Mouse (Mus musculus) liver, adult 2 months (tissue): ENCODE measurements around the gene Tcp11x2. TPM values are rescaled to one million over a fixed set of nuclear protein-coding genes. Genes with fewer than 3 reads are reported as not detected.

ENCODE experiments used
- DNase-seq: peaks from one replicate; pipeline ENCODE4 v3.0.0-alpha.2; 2011; ENCODE audit warnings: low read depth, low spot score; ENCODE audit errors: extremely low read depth
- H3K27ac ChIP-seq: fragments of 200-500 bp; replicated peaks from 2 replicates; pipeline ENCODE4 v1.5.1; 2012; ENCODE audit warnings: low read depth, mild to moderate bottlenecking, control low read depth, inconsistent platforms, low read length; ENCODE audit not compliant: insufficient read depth
- H3K27me3 ChIP-seq: fragments of 200-500 bp; 2 replicates; pipeline ENCODE4 v1.6.1; 2012; ENCODE audit warnings: mild to moderate bottlenecking, moderate library complexity, low read length, inconsistent platforms; ENCODE audit not compliant: control insufficient read depth, insufficient read depth
- H3K36me3 ChIP-seq: fragments of 200-500 bp; 2 replicates; pipeline ENCODE4 v1.6.1; 2012; ENCODE audit warnings: low read length, inconsistent platforms; ENCODE audit not compliant: control insufficient read depth, insufficient read depth
- H3K4me1 ChIP-seq: fragments of 200-500 bp; 2 replicates; pipeline ENCODE4 v1.6.1; 2011; ENCODE audit warnings: low read length; ENCODE audit not compliant: control insufficient read depth, insufficient read depth
- H3K4me3 ChIP-seq: fragments of 200-500 bp; 2 replicates; pipeline ENCODE4 v1.5.1; 2011; ENCODE audit warnings: low read depth, mild to moderate bottlenecking, control low read depth, low read length, moderate library complexity; ENCODE audit not compliant: insufficient read depth
- H3K79me2 ChIP-seq: fragments of 200-500 bp; 2 replicates; pipeline ENCODE4 v1.6.1; 2012; ENCODE audit warnings: inconsistent platforms, mild to moderate bottlenecking, low read length, moderate library complexity; ENCODE audit not compliant: control insufficient read depth, insufficient read depth
- H3K9ac ChIP-seq: fragments of 200-500 bp; 2 replicates; pipeline ENCODE4 v1.6.1; 2012; ENCODE audit warnings: low read depth, mild to moderate bottlenecking, control low read depth, inconsistent platforms, low read length
- CTCF ChIP-seq: fragments of 200-500 bp; IDR thresholded peaks from 2 replicates; pipeline ENCODE4 v1.5.1; 2011; ENCODE audit warnings: low read depth, low read length, control low read depth
- POLR2A ChIP-seq: fragments of 200-500 bp; IDR thresholded peaks from 2 replicates; pipeline ENCODE4 v1.6.1; 2011; ENCODE audit warnings: low read length, control low read depth; ENCODE audit not compliant: insufficient read depth; ENCODE audit errors: extremely low read depth
- WGBS: fragments of 180-500 bp; shearing (Covaris S2); methylation state at CpG from one replicate; pipeline ENCODE4 v1.1.7; 2018; 5-methylcytosine and 5-hydroxymethylcytosine counted together
- polyA plus RNA-seq: library from polyadenylated mRNA; depleted of rRNA; stranded (reverse); fragments of >200 nt; gene quantifications from 2 replicates; pipeline ENCODE4 v1.2.3, GENCODE M21; 2012; rRNA removed
- total RNA-seq: library from RNA; depleted of rRNA; stranded (reverse); fragments of >200 nt; gene quantifications from 2 replicates; pipeline ENCODE4 v1.2.3, GENCODE M21; 2014; rRNA removed

Gene Tcp11x2
- not detected in 2 replicates for total RNA-seq
- not detected in 2 replicates for polyA plus RNA-seq

DNA sequence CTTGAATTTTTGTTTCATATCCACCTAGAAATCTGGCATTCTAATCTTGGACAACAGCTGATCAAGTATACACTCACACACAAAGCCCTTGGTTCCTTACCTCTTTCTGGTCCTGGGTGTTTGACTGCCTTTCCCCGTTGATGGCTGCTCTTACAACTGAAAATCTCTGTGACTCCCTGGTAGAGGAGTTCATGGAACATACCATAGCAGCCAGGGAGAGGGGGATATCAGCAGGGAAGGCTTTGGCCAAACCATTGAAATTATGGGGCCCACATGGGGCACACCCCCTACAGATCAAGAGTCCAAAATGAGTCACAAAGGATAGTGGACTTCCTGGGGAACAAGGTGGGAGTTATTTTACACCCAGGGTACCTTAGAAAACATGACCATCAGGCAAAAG is at the start of gene Tcp11x2:
TSS of gene Tcp11x2 (minus strand) at position 158 of the 400 bp plus-strand sequence.
- H3K36me3 ChIP-seq: no peaks in the 10 kb centered on the region
- no peak within 1 kb of the TSS for H3K27ac ChIP-seq
- no peak within 1 kb of the TSS for H3K4me3 ChIP-seq
- H3K27me3 ChIP-seq: no peaks in the 10 kb centered on the region
- H3K9ac ChIP-seq: no peak within 1 kb of the TSS
- WGBS: 62% methylated on average over 1 of the region's 1 CpGs
- H3K4me1 ChIP-seq: no peaks in the 10 kb centered on the region
- TF ChIP-seq CTCF: no peak
- TF ChIP-seq POLR2A: no peak
- no peak for DNase-seq
- H3K79me2 ChIP-seq: no peaks in the 10 kb centered on the region

DNA sequence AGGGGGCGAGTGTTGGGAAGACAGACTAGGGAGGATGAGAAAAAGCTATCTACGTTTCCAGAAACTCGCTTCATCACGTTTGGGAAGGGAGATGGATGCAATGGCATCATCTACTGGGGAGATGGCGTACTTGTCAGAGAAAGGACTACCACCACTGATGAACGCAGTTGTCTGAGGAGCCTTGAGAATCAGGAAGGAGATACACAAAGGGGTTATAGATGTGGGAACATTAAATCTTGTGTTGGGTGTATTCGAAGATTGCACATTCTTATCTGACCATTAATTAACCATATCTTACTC is 49.4 kb upstream of the Tcp11x2 start:
- Histone ChIP-seq H3K27ac (peak overlapping the region; percentile 71; the same call in 1 of the 2 replicates), H3K36me3 (no peaks in the 10 kb centered on the region), H3K27me3 (no peaks in the 10 kb centered on the region), H3K9ac (peak overlapping the region; percentile 80), H3K79me2 (no peaks in the 10 kb centered on the region), H3K4me3 (peak overlapping the region; percentile 98), H3K4me1 (peaks cover 5% of the 10 kb centered on the region)
- DNase-seq: no peak
- 0% methylated on average over 7 of the region's 7 CpGs for WGBS
- TF ChIP-seq CTCF (no peak), POLR2A (no peak)

DNA sequence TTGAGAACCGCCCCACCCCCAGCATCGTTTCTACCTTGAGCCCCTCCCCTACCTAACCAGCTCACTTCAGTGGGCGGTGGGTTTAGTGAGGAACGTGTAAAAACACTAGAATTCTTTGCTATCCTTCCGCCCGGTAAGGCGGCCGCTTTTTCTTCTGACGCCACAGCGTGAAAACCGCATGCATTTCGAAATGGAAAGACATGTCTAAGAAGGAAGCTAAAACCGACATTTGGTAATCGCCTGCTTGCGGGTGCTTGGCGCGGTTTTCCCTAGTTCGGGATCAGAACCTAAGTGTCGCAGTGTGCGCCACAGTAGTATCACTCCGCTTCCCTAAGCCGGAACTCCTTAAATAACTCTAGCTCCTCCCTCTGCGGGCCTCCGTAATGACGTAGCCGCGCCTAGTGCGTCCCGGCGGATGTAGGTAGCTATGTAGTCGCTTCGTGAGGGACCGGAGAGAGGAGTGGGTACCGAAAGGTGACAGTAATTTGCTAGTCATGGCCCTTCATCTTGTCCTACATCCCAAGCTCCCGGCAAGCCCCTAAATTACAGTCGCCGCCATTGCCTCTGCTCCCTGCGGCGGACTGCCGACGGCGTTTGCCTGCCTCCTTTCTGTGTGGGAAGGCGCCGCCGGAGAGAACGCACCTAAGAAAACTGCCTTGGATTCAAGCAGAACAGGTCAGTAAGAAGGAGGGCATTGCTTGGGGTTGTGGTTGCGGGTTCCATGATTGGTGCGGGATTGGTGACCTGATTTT is 48.9 kb upstream of the Tcp11x2 start, which contains the start of the genes Armcx5 and Gprasp1:
TSS of gene Armcx5 (plus strand) at position 430 of the 752 bp plus-strand sequence.
TSS of gene Gprasp1 (plus strand) at position 430 of the 752 bp plus-strand sequence.
- Histone ChIP-seq H3K9ac (peak within 1 kb of the TSS; percentile 80), H3K4me3 (peak within 1 kb of the TSS; percentile 98), H3K27ac (peak within 1 kb of the TSS; percentile 80), H3K79me2 (no peaks in the 10 kb centered on the region), H3K4me1 (peaks cover 5% of the 10 kb centered on the region), H3K36me3 (no peaks in the 10 kb centered on the region), H3K27me3 (no peaks in the 10 kb centered on the region)
- under 1% methylated on average over 48 of the region's 48 CpGs for WGBS
- DNase-seq: peak; percentile 85
- TF ChIP-seq POLR2A: 0 out of 2 replicates have a peak, but pooled peaks have one; percentile 5
- no peak for TF ChIP-seq CTCF

GRCm38 (mm10) chrX:135738730-135739520 is 45.3 kb upstream of the Tcp11x2 start:
- Histone ChIP-seq H3K36me3 (no peaks in the 10 kb centered on the region), H3K27me3 (no peaks in the 10 kb centered on the region), H3K4me3 (no peak overlapping the region), H3K79me2 (no peaks in the 10 kb centered on the region), H3K9ac (no peak overlapping the region), H3K27ac (no peak overlapping the region), H3K4me1 (peaks cover 5% of the 10 kb centered on the region)
- DNase-seq: peak; percentile 77
- 59% methylated on average over 2 of the region's 2 CpGs for WGBS
- TF ChIP-seq POLR2A (no peak), CTCF (no peak)

GRCm38 (mm10) chrX:135725161-135725560 is 31.6 kb upstream of the Tcp11x2 start, which contains the start of gene Tmsb15a:
Tmsb15a (minus strand) TSS chrX:135725261.
- Histone ChIP-seq H3K4me3 (no peak within 1 kb of the TSS), H3K27me3 (no peaks in the 10 kb centered on the region), H3K9ac (no peak within 1 kb of the TSS), H3K36me3 (no peaks in the 10 kb centered on the region), H3K4me1 (no peaks in the 10 kb centered on the region), H3K79me2 (no peaks in the 10 kb centered on the region), H3K27ac (no peak within 1 kb of the TSS)
- no peak for DNase-seq
- no peak for TF ChIP-seq CTCF
- no peak for TF ChIP-seq POLR2A
- 83% methylated on average over 10 of the region's 10 CpGs for WGBS

GRCm38 (mm10) chrX:135712845-135713244 is 19.3 kb upstream of the Tcp11x2 start:
- 76% methylated on average over 2 of the region's 2 CpGs for WGBS
- Histone ChIP-seq H3K4me3 (no peak overlapping the region), H3K4me1 (no peaks in the 10 kb centered on the region), H3K27ac (no peak overlapping the region), H3K36me3 (no peaks in the 10 kb centered on the region), H3K79me2 (no peaks in the 10 kb centered on the region), H3K27me3 (no peaks in the 10 kb centered on the region), H3K9ac (no peak overlapping the region)
- TF ChIP-seq POLR2A (no peak), CTCF (no peak)
- DNase-seq: no peak
